Mouse (Mus musculus) heart, postnatal 0 days (tissue): ENCODE measurements around the gene Zfp646.

ENCODE experiments used
- CTCF ChIP-seq: IDR thresholded peaks from 2 replicates; pipeline ENCODE4 v1.5.1; 2016; ENCODE audit warnings: antibody characterized with exemption, control low read depth, low read depth
- EP300 ChIP-seq: IDR thresholded peaks from 2 replicates; pipeline ENCODE4 v1.6.1; 2016; ENCODE audit warnings: antibody characterized with exemption, low read depth

GRCm38 (mm10) chr7:127842001-127842718 is 33.9 kb upstream of the Zfp646 start:
- TF ChIP-seq CTCF (no peak), EP300 (peak; percentile 3; the same call in 1 of the 2 replicates)
